Mouse (Mus musculus) bone marrow, adult 2 months (tissue): ENCODE data around the gene Myof.

Experiments
- CTCF ChIP-seq: fragments of 200-500 bp; IDR thresholded peaks from 2 replicates; pipeline ENCODE4 v1.5.1; 2011; ENCODE audit warnings: low read length, control low read depth; ENCODE audit not compliant: control insufficient read depth, insufficient read depth
- POLR2A ChIP-seq: fragments of 200-500 bp; IDR thresholded peaks from 2 replicates; pipeline ENCODE4 v1.6.1; 2011; ENCODE audit warnings: low read depth, mild to moderate bottlenecking, control low read depth, low read length, borderline replicate concordance; ENCODE audit not compliant: control insufficient read depth

DNA sequence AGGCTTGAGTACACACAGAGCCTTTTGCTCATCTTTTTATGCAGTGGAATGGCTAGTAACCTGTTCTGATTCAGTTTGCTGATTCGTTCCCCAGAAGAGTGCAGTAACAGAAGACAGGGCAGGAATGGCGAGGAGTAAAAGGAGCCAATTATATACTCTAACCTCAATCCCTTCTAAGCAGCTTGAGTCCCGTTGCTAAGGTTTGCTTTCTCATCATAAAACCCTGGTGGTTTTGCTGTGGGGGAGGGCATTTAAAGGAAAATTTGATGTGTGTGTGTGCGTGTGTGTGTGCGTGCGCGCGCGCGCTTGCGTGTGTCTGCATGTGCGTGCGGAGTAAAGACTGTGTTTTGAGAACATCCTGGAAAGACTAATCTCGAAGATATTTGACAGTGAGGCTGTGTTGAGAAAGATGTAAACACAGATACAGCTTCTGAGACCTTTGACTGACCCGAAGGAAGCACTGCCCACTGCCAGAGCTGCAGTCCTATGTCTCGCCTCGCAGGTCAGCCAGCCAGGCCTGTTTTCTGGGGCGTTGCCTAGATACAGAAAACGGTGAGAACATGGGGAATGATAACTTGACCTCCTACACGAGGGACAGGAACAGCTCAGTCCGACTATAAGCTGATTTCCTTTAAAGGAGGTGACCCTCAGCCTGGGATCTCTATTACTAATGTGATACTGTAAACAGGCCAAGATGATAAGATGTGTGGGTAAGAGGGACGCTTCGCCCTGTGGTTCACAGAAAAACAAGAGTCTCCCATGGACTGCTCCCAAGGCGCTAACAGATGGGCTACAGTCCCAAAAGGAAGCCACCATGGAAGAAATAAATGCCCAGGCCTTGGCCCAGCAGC lies 39.5 kb downstream of the Myof start:
- TF ChIP-seq CTCF (no peak), POLR2A (no peak)
